Mouse (Mus musculus) hindbrain, embryonic 15.5 days (tissue): Measurements from ENCODE around the gene Smyd3. TPM values are rescaled to one million over a fixed set of nuclear protein-coding genes. Genes with fewer than 3 reads are reported as not detected.

Source experiments
- ATAC-seq: fragments of 200-750 bp; cut with Nextera tagmentation; 2 replicates; pipeline ENCODE4 v1.8.0; 2017; ENCODE audit warnings: low read depth, moderate number of reproducible peaks, moderate TSS enrichment; ENCODE audit not compliant: low FRiP score
- H3K27ac ChIP-seq: fragments of 300-500 bp; sonication (generic); replicated peaks from 2 replicates; pipeline ENCODE4 v1.5.1; 2015; ENCODE audit warnings: mild to moderate bottlenecking, inconsistent platforms
- H3K27me3 ChIP-seq: fragments of 300-500 bp; sonication (generic); 2 replicates; pipeline ENCODE4 v1.6.1; 2015; ENCODE audit warnings: control low read depth, inconsistent platforms
- H3K36me3 ChIP-seq: fragments of 300-500 bp; sonication (generic); 2 replicates; pipeline ENCODE4 v1.6.1; 2015; ENCODE audit warnings: control low read depth, inconsistent platforms
- H3K4me1 ChIP-seq: fragments of 300-500 bp; sonication (generic); replicated peaks from 2 replicates; pipeline ENCODE4 v1.6.1; 2015; ENCODE audit warnings: control low read depth, inconsistent platforms
- H3K4me2 ChIP-seq: fragments of 300-500 bp; sonication (generic); 2 replicates; pipeline ENCODE4 v1.6.1; 2015; ENCODE audit warnings: moderate library complexity, mild to moderate bottlenecking, inconsistent platforms
- H3K4me3 ChIP-seq: fragments of 300-500 bp; sonication (generic); 2 replicates; pipeline ENCODE4 v1.5.1; 2015; ENCODE audit warnings: mild to moderate bottlenecking, inconsistent platforms
- H3K9ac ChIP-seq: fragments of 300-500 bp; sonication (generic); 2 replicates; pipeline ENCODE4 v1.6.1; 2015; ENCODE audit warnings: inconsistent platforms
- H3K9me3 ChIP-seq: fragments of 300-500 bp; sonication (generic); 2 replicates; pipeline ENCODE4 v1.6.1; 2016; ENCODE audit warnings: control low read depth, inconsistent platforms
- WGBS: fragments of 180-500 bp; shearing (Covaris S2); methylation state at CpG from one replicate; pipeline ENCODE4 v1.1.7; 2015; 5-methylcytosine and 5-hydroxymethylcytosine counted together
- polyA plus RNA-seq: library from polyadenylated mRNA; unstranded; fragments of >200 nt; fragmentation: Nextera tagmentation; extraction: Ambion mirVana; gene quantifications from 2 replicates; pipeline ENCODE4 v1.2.1, GENCODE M21; 2015

Gene Smyd3
- polyA plus RNA-seq, 1 experiment from 2014 or later: 26.0 TPM

DNA sequence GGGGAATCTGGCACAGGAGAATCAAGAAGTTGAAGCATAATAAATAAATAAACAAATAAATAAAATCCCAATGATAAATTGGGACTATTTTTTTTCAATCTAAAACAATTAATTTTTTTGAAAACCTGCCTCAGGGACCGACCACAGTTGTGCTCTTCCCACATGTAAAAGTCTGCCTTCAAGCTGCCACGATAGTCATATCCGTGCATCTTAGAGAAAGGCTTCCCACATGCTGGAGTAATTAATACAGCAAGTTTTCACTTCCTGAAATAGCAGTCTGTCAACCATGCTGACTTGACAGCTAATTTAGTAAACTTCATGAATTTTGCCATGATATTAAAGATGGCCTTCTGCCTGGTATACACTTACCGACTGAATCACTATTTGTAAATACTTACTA lies 119.2 kb downstream of the Smyd3 start:
- no peak for ATAC-seq

DNA sequence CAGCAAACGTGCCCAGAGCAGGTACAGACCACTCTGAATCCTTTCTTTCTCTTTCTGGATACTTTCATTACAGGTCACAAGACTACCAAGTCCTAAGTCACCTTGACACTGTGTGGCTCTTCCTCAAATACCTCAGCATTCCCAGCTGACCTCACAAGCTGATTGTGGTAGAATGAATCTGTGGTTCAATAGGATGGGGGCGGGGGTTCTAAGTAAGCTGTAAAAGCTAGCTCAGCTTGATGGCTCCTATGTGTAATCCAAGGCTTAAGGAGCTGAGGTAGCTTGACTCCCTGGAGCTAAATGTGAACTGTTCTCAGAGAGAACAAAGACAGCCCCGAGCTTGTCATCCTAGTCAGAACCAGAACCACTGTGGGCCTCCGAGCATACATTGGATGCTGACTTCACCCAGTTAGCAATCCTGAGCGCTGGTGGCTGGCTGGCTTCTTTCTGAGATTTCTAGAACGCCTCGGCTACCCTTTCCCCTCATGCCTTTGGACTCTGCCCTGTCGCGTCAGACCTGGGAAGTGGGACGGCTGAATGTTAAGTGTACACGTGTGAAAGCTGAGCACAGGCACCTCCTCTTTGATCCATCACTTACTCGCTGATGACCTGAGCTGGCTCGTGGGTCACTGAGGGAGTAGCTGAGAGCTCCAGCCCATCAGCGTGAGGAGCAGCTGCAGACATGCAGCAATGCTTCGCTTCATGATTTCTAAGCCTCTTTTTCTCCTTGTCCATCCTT lies 131.4 kb downstream of the Smyd3 start:
- H3K4me3 ChIP-seq: no peak overlapping the region
- H3K4me2 ChIP-seq: no peak overlapping the region
- no peaks in the 10 kb centered on the region for H3K9me3 ChIP-seq
- ATAC-seq: no peak
- no peak overlapping the region for H3K27ac ChIP-seq
- H3K9ac ChIP-seq: no peak overlapping the region
- 60% methylated on average over 15 of the region's 15 CpGs for WGBS
- H3K27me3 ChIP-seq: no peaks in the 10 kb centered on the region
- H3K4me1 ChIP-seq: 0 out of 2 replicates have a peak, but pooled peaks cover 4% of the 10 kb centered on the region
- no peaks in the 10 kb centered on the region for H3K36me3 ChIP-seq

More for the DNA sequence above, 119.2 kb downstream of the Smyd3 start:
- no peak overlapping the region for H3K9ac ChIP-seq
- H3K36me3 ChIP-seq: no peaks in the 10 kb centered on the region
- no peaks in the 10 kb centered on the region; the same call in 1 of the 2 replicates for H3K4me1 ChIP-seq
- H3K27me3 ChIP-seq: no peaks in the 10 kb centered on the region
- 67% methylated on average over 4 of the region's 4 CpGs for WGBS
- no peak overlapping the region for H3K4me3 ChIP-seq
- no peak overlapping the region for H3K27ac ChIP-seq
- H3K4me2 ChIP-seq: no peak overlapping the region
- no peaks in the 10 kb centered on the region for H3K9me3 ChIP-seq

DNA sequence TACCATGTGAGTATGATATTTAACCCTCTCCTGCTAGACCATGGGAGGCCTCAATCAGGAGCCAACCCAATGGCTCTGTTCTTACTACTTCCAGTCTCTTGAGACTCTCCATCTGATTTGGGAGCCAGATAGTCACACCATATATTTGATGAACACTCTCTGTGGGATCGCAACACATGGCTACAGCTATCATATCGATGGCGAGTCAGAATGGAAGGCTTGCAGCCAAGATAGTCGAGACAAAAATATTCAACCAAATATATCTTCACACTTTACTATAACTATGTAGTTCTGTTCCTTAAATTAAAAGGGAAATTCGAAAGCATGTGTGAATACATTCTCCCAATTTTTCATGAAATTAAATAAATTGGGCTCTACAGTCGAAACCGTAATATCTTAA lies 132.2 kb downstream of the Smyd3 start:
- Histone ChIP-seq H3K9ac (no peak overlapping the region), H3K4me2 (no peak overlapping the region), H3K27me3 (no peaks in the 10 kb centered on the region), H3K27ac (no peak overlapping the region), H3K4me3 (no peak overlapping the region), H3K9me3 (no peaks in the 10 kb centered on the region), H3K4me1 (0 out of 2 replicates have a peak, but pooled peaks cover 4% of the 10 kb centered on the region), H3K36me3 (no peaks in the 10 kb centered on the region)
- no peak for ATAC-seq
- WGBS: 92% methylated on average over 7 of the region's 7 CpGs

DNA sequence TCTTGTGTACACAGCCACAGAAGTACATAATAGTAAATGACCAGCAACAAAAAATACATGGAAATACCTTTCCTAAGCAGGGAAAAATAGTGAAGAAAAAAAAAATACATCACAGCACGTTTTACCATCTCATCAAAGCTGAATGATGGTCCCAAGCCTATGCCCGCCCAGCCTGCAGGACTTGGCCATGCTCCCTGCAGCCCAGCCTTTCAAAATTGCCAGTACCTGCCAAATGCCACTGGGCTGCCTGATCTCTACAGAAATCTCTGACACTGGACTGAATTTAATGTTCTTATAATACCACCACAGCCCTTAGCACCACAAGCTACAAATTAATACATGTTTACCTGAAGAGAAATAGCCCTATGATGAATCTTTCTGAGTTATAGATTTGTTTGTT lies 133.5 kb downstream of the Smyd3 start:
- H3K4me2 ChIP-seq: no peak overlapping the region
- H3K27me3 ChIP-seq: no peaks in the 10 kb centered on the region
- no peak overlapping the region for H3K27ac ChIP-seq
- 0 out of 2 replicates have a peak, but pooled peaks cover 4% of the 10 kb centered on the region for H3K4me1 ChIP-seq
- ATAC-seq: no peak
- no peak overlapping the region for H3K9ac ChIP-seq
- no peaks in the 10 kb centered on the region for H3K9me3 ChIP-seq
- no peak overlapping the region for H3K4me3 ChIP-seq
- WGBS: 62% methylated on average over 2 of the region's 2 CpGs
- H3K36me3 ChIP-seq: no peaks in the 10 kb centered on the region

DNA sequence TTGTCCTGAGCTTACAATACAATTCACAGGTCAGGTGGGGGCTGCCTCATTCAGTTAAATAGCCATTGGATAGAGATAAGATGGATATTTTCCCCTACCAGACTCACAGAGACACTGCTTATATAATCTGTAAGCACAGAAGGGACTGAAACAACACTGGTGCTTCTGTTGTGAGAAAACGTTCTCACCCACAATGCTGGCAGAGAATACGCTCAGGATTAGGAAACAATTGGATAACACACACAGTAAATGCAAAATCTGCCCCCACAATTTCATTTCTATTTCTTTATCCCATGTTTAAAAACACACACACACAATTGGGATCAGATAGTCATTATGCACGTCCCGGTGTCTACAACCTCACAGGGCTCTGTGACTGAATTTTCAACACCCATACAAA lies 139.7 kb downstream of the Smyd3 start:
- no peaks in the 10 kb centered on the region for H3K36me3 ChIP-seq
- WGBS: 85% methylated on average over 4 of the region's 4 CpGs
- no peaks in the 10 kb centered on the region for H3K9me3 ChIP-seq
- H3K9ac ChIP-seq: no peak overlapping the region
- 0 out of 2 replicates have a peak, but pooled peaks cover 3% of the 10 kb centered on the region for H3K4me1 ChIP-seq
- H3K4me3 ChIP-seq: no peak overlapping the region
- no peak for ATAC-seq
- no peak overlapping the region for H3K4me2 ChIP-seq
- H3K27me3 ChIP-seq: no peaks in the 10 kb centered on the region
- no peak overlapping the region for H3K27ac ChIP-seq

DNA sequence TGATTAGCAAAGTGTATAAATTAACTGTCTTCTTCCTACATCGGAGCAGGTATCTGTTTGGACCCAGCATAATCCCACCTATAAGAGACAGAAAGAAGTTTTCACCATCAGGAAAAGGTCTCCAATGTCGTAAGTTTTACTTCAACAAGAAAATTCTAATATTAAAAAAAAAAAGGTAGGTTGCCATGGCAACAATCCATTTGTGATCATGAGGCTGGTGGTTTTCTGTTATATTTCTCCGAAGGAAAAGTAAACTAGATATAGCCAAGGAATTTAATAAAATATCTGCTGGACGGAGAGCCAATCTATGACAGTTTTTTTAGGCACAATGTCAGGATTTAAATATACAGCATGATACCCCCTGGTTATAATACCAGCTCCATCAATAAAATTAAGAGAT lies 142.9 kb downstream of the Smyd3 start:
- H3K4me3 ChIP-seq: no peak overlapping the region
- H3K4me1 ChIP-seq: peaks cover 10% of the 10 kb centered on the region; the same call in 1 of the 2 replicates
- H3K27me3 ChIP-seq: no peaks in the 10 kb centered on the region
- no peak overlapping the region for H3K4me2 ChIP-seq
- no peaks in the 10 kb centered on the region for H3K9me3 ChIP-seq
- no peak overlapping the region for H3K9ac ChIP-seq
- no peaks in the 10 kb centered on the region for H3K36me3 ChIP-seq
- no peak for ATAC-seq
- no peak overlapping the region for H3K27ac ChIP-seq
- 66% methylated on average over 4 of the region's 4 CpGs for WGBS

DNA sequence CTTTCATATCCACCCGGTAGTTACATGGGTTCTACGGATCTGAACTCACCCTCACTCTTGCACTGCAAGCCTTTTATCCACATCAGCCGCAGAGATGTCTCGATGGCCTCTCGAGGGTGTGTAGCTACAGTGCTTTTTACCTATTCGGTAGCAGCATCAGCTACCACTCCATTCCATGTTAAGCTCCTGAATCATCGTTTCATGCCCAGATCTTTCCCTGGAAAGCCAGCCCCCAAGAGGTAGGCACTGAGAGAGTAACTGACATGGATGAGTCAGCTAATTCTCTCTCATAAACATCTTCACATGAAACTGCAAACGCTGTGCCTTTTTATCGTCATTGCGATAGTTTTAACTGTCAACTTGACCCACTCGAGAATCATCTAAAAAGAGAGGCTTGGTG lies 143.9 kb downstream of the Smyd3 start:
- no peak for ATAC-seq
- Histone ChIP-seq H3K27me3 (no peaks in the 10 kb centered on the region), H3K4me1 (peaks cover 11% of the 10 kb centered on the region; the same call in 1 of the 2 replicates), H3K9ac (no peak overlapping the region), H3K9me3 (no peaks in the 10 kb centered on the region), H3K4me3 (no peak overlapping the region), H3K27ac (no peak overlapping the region), H3K4me2 (no peak overlapping the region), H3K36me3 (no peaks in the 10 kb centered on the region)
- WGBS: 94% methylated on average over 11 of the region's 11 CpGs

DNA sequence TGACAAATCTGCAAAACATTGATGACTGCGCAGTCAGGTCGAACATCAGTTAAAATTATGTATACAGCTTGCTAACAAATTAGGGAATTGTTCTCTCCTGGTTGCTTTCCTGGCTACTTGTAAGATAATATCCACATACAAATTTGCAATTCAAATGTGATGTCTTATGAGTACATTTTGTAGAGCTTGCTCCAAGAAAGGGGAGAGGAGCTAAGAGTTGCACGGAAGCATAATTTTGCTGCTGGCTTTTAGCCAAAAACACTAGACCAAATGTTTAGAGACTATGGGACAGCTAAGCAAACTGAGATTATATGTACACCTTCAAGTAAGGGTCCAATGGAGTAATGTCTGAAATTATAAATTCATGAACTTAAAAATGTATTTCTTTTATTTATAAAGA lies 146.7 kb downstream of the Smyd3 start:
- no peak overlapping the region for H3K4me2 ChIP-seq

DNA sequence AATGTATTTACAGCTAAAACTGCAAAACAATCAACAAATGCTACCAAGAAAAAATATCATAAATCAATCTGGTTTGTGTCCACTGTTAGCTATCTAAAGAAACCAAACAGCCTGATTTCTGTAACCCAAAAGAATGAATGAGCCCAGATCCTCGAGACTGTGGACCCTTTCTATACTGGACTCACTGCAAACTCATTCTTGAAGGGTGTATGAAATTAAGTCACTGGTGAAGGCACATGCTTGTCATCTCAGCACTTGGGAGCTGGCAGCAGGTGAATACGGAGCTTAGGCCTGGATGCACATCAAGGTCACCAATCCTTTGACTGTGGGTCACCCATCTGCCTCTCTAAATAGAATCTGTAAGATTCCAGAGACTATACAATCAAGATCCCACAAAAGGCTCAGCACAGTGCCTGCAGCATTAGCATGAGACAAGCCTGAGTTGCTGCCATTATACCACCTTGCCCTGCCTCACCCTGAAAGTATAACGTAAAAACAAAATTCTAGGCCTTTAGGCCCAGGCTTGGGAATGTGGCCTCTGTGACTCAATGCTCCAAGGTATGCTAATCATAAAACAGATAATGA lies 149.3 kb downstream of the Smyd3 start:
- H3K4me1 ChIP-seq: peaks cover 8% of the 10 kb centered on the region; the same call in 1 of the 2 replicates
- no peaks in the 10 kb centered on the region for H3K9me3 ChIP-seq
- H3K27ac ChIP-seq: no peak overlapping the region
- H3K4me2 ChIP-seq: no peak overlapping the region
- no peak overlapping the region for H3K9ac ChIP-seq
- no peak overlapping the region for H3K4me3 ChIP-seq
- no peaks in the 10 kb centered on the region for H3K36me3 ChIP-seq
- no peak for ATAC-seq
- no peaks in the 10 kb centered on the region for H3K27me3 ChIP-seq
- WGBS: 59% methylated on average over 3 of the region's 3 CpGs

More for the DNA sequence above, 146.7 kb downstream of the Smyd3 start:
- ATAC-seq: no peak
- WGBS: 56% methylated on average over 3 of the region's 3 CpGs
- Histone ChIP-seq H3K36me3 (no peaks in the 10 kb centered on the region), H3K4me1 (peaks cover 11% of the 10 kb centered on the region; the same call in 1 of the 2 replicates), H3K9ac (no peak overlapping the region), H3K9me3 (no peaks in the 10 kb centered on the region), H3K27me3 (no peaks in the 10 kb centered on the region), H3K27ac (no peak overlapping the region; the same call in 1 of the 2 replicates), H3K4me3 (no peak overlapping the region)

DNA sequence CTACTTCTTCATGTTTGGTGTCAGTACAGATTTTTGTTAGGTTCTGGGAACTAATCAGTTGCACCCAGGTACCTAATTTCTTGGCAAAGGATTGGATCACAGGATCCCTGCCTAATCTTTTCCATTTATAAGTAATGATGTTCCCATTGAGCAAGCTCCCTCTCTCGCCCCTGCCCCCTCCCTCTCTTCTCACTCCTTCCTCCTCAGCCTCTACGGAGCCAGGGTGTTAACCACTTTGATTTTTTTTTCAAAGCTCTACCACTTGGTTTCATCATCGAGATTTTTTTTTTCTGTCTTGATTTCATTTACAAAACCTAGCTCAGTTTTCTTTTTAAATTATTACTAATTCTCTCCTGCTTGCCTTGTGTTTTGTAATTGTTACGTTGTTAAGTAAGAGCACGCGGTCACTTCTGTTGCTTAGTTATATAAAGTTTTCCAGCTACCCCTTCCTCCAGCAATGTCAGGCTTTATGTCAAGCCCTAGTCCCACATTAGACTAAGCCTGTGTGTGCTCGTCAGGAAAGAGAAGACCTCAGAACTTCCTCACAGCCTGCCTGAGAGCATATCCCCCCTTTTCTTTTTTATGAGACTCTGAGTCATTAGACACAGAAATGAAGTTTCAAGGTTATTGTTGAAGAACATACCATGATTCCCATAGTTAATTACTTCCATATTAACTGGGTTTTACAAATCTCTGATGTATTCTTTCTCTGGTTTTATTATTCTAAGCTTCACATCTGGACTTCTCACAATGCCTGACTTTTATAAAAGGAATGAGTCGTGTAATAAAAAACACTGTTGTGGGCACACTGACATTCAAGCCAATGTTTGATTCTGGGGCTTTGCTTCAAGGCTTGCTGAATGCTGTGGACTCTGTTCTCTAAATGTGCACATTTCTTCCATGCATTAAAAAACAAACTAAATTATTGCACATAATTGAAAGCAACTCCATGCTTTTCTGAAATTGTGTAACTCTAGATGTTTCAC lies 156.1 kb downstream of the Smyd3 start:
- H3K27ac ChIP-seq: no peak overlapping the region
- H3K36me3 ChIP-seq: no peaks in the 10 kb centered on the region
- no peak overlapping the region for H3K4me2 ChIP-seq
- no peak overlapping the region for H3K4me3 ChIP-seq
- no peaks in the 10 kb centered on the region for H3K4me1 ChIP-seq
- H3K27me3 ChIP-seq: no peaks in the 10 kb centered on the region
- H3K9me3 ChIP-seq: no peaks in the 10 kb centered on the region
- no peak overlapping the region for H3K9ac ChIP-seq
- no peak for ATAC-seq
- 74% methylated on average over 8 of the region's 8 CpGs for WGBS

DNA sequence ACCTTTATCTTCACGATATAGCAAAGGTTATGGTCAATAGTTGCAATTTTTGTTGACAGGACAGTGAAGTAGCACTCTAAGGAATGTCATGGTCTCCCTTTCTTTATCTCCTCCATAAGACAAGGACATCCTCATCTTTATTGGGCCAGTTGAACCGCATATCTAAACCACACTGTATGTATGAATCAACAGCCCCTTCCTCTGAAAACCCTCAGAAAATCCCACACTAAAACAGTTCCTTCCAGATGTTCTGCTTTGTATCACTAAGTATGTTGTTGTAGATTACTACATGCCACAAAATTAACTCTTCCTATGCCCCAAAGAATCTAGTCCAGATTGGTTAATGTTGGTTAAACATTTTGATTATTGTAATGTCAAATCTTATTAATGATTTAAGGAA lies 160.7 kb downstream of the Smyd3 start:
- Histone ChIP-seq H3K4me3 (no peak overlapping the region), H3K9ac (no peak overlapping the region), H3K9me3 (no peaks in the 10 kb centered on the region), H3K4me1 (no peaks in the 10 kb centered on the region), H3K27me3 (no peaks in the 10 kb centered on the region), H3K36me3 (no peaks in the 10 kb centered on the region), H3K4me2 (no peak overlapping the region), H3K27ac (no peak overlapping the region)
- no peak for ATAC-seq
- 95% methylated on average over 2 of the region's 2 CpGs for WGBS

DNA sequence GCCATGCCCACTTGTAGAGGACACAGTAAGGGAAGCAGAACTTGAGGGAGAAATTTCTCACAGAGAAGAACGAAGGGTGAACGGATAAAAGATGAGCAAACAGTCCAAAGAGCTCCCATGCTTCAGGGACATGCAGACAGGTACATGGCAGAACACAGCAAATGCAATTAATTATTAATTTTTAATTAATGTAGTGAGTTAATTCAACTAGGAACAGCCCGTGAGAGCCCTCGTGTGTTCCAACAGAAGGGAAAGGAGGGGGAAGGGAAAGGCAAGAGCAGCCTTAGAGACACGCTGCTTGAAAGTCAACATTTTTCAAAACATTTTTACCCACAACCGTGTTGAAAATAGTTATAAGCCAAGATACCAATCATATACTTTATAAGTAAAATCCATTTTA lies 163.6 kb downstream of the Smyd3 start:
- Histone ChIP-seq H3K4me3 (no peak overlapping the region), H3K27me3 (no peaks in the 10 kb centered on the region), H3K4me1 (no peaks in the 10 kb centered on the region), H3K36me3 (no peaks in the 10 kb centered on the region), H3K9ac (no peak overlapping the region), H3K4me2 (no peak overlapping the region), H3K27ac (no peak overlapping the region), H3K9me3 (no peaks in the 10 kb centered on the region)
- 73% methylated on average over 6 of the region's 6 CpGs for WGBS
- ATAC-seq: no peak
